Mouse (Mus musculus) thymus, adult 2 months (tissue): ENCODE data around the gene Zbtb20. TPM values are rescaled to one million over a fixed set of nuclear protein-coding genes. Genes with fewer than 3 reads are reported as not detected.

Source experiments
- DNase-seq: peaks from one replicate; pipeline ENCODE4 v3.0.0; 2021
- H3K27ac ChIP-seq: fragments of 200-500 bp; 2 replicates; pipeline ENCODE4 v1.5.1; 2012; ENCODE audit warnings: low read length, control low read depth; ENCODE audit not compliant: control insufficient read depth, insufficient read depth
- H3K27me3 ChIP-seq: fragments of 200-500 bp; 2 replicates; pipeline ENCODE4 v1.6.1; 2012; ENCODE audit warnings: mild to moderate bottlenecking, low read length, moderate library complexity, mixed read lengths; ENCODE audit not compliant: control insufficient read depth, insufficient read depth
- H3K36me3 ChIP-seq: fragments of 200-500 bp; 2 replicates; pipeline ENCODE4 v1.6.1; 2012; ENCODE audit warnings: mild to moderate bottlenecking, low read length, moderate library complexity; ENCODE audit not compliant: control insufficient read depth, insufficient read depth
- H3K4me1 ChIP-seq: fragments of 200-500 bp; replicated peaks from 2 replicates; pipeline ENCODE4 v1.6.1; 2012; ENCODE audit warnings: low read length; ENCODE audit not compliant: control insufficient read depth, insufficient read depth
- H3K4me3 ChIP-seq: fragments of 200-500 bp; 2 replicates; pipeline ENCODE4 v1.5.1; 2012; ENCODE audit warnings: mild to moderate bottlenecking, low read length, control low read depth, moderate library complexity; ENCODE audit not compliant: control insufficient read depth, insufficient read depth
- CTCF ChIP-seq: fragments of 200-500 bp; IDR thresholded peaks from 2 replicates; pipeline ENCODE4 v1.5.1; 2012; ENCODE audit warnings: mild to moderate bottlenecking, control low read depth, low read length, moderate library complexity, borderline replicate concordance; ENCODE audit not compliant: control insufficient read depth, poor library complexity, insufficient read depth; ENCODE audit errors: extremely low read depth
- POLR2A ChIP-seq: fragments of 200-500 bp; IDR thresholded peaks from 2 replicates; pipeline ENCODE4 v1.6.1; 2012; ENCODE audit warnings: mild to moderate bottlenecking, low read length, control low read depth, moderate library complexity; ENCODE audit not compliant: control insufficient read depth, poor library complexity, insufficient read depth; ENCODE audit errors: extremely low read depth
- WGBS: fragments of 180-500 bp; shearing (Covaris S2); methylation state at CpG from one replicate; pipeline ENCODE4 v1.1.7; 2018; 5-methylcytosine and 5-hydroxymethylcytosine counted together
- polyA plus RNA-seq: library from polyadenylated mRNA; depleted of rRNA; stranded (reverse); fragments of >200 nt; gene quantifications from 2 replicates; pipeline ENCODE4 v1.2.3, GENCODE M21; 2012

Gene Zbtb20
- polyA plus RNA-seq, 1 experiment, result 19.1 TPM

GRCm38 (mm10) chr16:43578351-43578750, 702.7 kb downstream of the Zbtb20 start:
- no peaks in the 10 kb centered on the region for H3K36me3 ChIP-seq
- H3K4me1 ChIP-seq, result peaks cover 6% of the 10 kb centered on the region
- 61% methylated on average over 5 of the region's 5 CpGs for WGBS
- H3K27me3 ChIP-seq, result no peaks in the 10 kb centered on the region
- DNase-seq, result no peak
- no peak overlapping the region for H3K4me3 ChIP-seq
- TF ChIP-seq POLR2A, result no peak
- H3K27ac ChIP-seq, result no peak overlapping the region

- Histone ChIP-seq H3K27me3 (no peaks in the 10 kb centered on the region), H3K4me1 (peaks cover 4% of the 10 kb centered on the region), H3K27ac (no peak overlapping the region), H3K36me3 (no peaks in the 10 kb centered on the region), H3K4me3 (no peak overlapping the region)
- DNase-seq, result no peak
- 97% methylated on average over 4 of the region's 4 CpGs for WGBS
- TF ChIP-seq POLR2A (no peak), CTCF (no peak)
Observed at GRCm38 (mm10) chr16:43579111-43579510, 703.4 kb downstream of the Zbtb20 start.

GRCm38 (mm10) chr16:43580321-43580822, 704.7 kb downstream of the Zbtb20 start:
- Histone ChIP-seq H3K27me3 (no peaks in the 10 kb centered on the region), H3K4me1 (no peaks in the 10 kb centered on the region), H3K27ac (no peak overlapping the region), H3K36me3 (no peaks in the 10 kb centered on the region), H3K4me3 (no peak overlapping the region)
- DNase-seq, result no peak
- WGBS, result 95% methylated on average over 6 of the region's 6 CpGs
- TF ChIP-seq CTCF, result no peak
- TF ChIP-seq POLR2A, result no peak

GRCm38 (mm10) chr16:43581551-43581950, 705.9 kb downstream of the Zbtb20 start:
- no peak overlapping the region for H3K27ac ChIP-seq
- no peaks in the 10 kb centered on the region for H3K4me1 ChIP-seq
- H3K36me3 ChIP-seq, result no peaks in the 10 kb centered on the region
- DNase-seq, result no peak
- H3K27me3 ChIP-seq, result no peaks in the 10 kb centered on the region
- WGBS, result 93% methylated on average over 4 of the region's 4 CpGs
- no peak overlapping the region for H3K4me3 ChIP-seq
- TF ChIP-seq CTCF, result no peak
- no peak for TF ChIP-seq POLR2A

GRCm38 (mm10) chr16:43586859-43587429, 711.3 kb downstream of the Zbtb20 start:
- Histone ChIP-seq H3K27me3 (no peaks in the 10 kb centered on the region), H3K4me1 (no peaks in the 10 kb centered on the region), H3K36me3 (no peaks in the 10 kb centered on the region), H3K27ac (no peak overlapping the region), H3K4me3 (no peak overlapping the region)
- 93% methylated on average over 4 of the region's 4 CpGs for WGBS
- DNase-seq, result no peak
- TF ChIP-seq POLR2A (no peak), CTCF (no peak)

- TF ChIP-seq POLR2A, result no peak
- no peak for TF ChIP-seq CTCF
- whole genome bisulfite sequencing, result 91% methylated on average over 7 of the region's 7 CpGs
- Histone ChIP-seq H3K27ac (no peak overlapping the region), H3K27me3 (no peaks in the 10 kb centered on the region), H3K4me1 (no peaks in the 10 kb centered on the region), H3K4me3 (no peak overlapping the region), H3K36me3 (no peaks in the 10 kb centered on the region)
- no peak for DNase-seq
Observed at GRCm38 (mm10) chr16:43590704-43591493, 715.2 kb downstream of the Zbtb20 start.

GRCm38 (mm10) chr16:43592062-43592461, 716.4 kb downstream of the Zbtb20 start:
- no peak for DNase-seq
- no peak overlapping the region for H3K27ac ChIP-seq
- no peaks in the 10 kb centered on the region for H3K4me1 ChIP-seq
- H3K4me3 ChIP-seq, result no peak overlapping the region
- H3K27me3 ChIP-seq, result no peaks in the 10 kb centered on the region
- TF ChIP-seq CTCF (no peak), POLR2A (no peak)
- H3K36me3 ChIP-seq, result no peaks in the 10 kb centered on the region
- WGBS, result 90% methylated on average over 5 of the region's 5 CpGs
